Mouse (Mus musculus) CD4-positive, CD25-positive, alpha-beta regulatory T cell, adult 4 months (primary cell): Measurements from ENCODE around the gene Lmf1. TPM values are rescaled to one million over a fixed set of nuclear protein-coding genes. Genes with fewer than 3 reads are reported as not detected.

Experiments used
- ATAC-seq: one replicate; pipeline ENCODE4 v1.8.0; 2017
- polyA plus RNA-seq, 2 experiments: library from polyadenylated mRNA; unstranded; fragments of 100-300 nt; shearing (Covaris generic); gene quantifications; one replicate each; pipeline ENCODE4 v1.2.1; 2017

The Lmf1 gene
- polyA plus RNA-seq, 2 experiments from 2014 or later: 22.0 to 26.0 TPM

GRCm38 (mm10) chr17:25568880-25569279 is 10.0 kb upstream of the Lmf1 start:
- ATAC-seq: no peak

- peak; percentile 41 for ATAC-seq
Observed at GRCm38 (mm10) chr17:25569833-25570647, 8.8 kb upstream of the Lmf1 start.

- peak; percentile 77 for ATAC-seq
Observed at GRCm38 (mm10) chr17:25570648-25571452, 8.0 kb upstream of the Lmf1 start, which contains the start of gene Sox8. Gene Sox8 (minus strand): TSS chr17:25570686.

- no peak for ATAC-seq
Observed at GRCm38 (mm10) chr17:25571453-25571820, 7.4 kb upstream of the Lmf1 start.

- no peak for ATAC-seq
Observed at GRCm38 (mm10) chr17:25575208-25575971, 3.5 kb upstream of the Lmf1 start.

GRCm38 (mm10) chr17:25576034-25576433 is 2.9 kb upstream of the Lmf1 start:
- ATAC-seq: no peak

GRCm38 (mm10) chr17:25577263-25577662 is 1.6 kb upstream of the Lmf1 start:
- ATAC-seq: no peak

- ATAC-seq: no peak
Observed at GRCm38 (mm10) chr17:25577702-25578101, 1.2 kb upstream of the Lmf1 start.

GRCm38 (mm10) chr17:25579332-25580047 is 605 bp downstream of the Lmf1 start:
- ATAC-seq: peak; percentile 29

GRCm38 (mm10) chr17:25582076-25582475 is 3.2 kb downstream of the Lmf1 start:
- ATAC-seq: no peak

- no peak for ATAC-seq
Observed at GRCm38 (mm10) chr17:25583099-25583498, 4.2 kb downstream of the Lmf1 start.

- no peak for ATAC-seq
Observed at GRCm38 (mm10) chr17:25583858-25584257, 5.0 kb downstream of the Lmf1 start.

GRCm38 (mm10) chr17:25584646-25585045 is 5.8 kb downstream of the Lmf1 start:
- no peak for ATAC-seq

- ATAC-seq: no peak
Observed at GRCm38 (mm10) chr17:25590068-25590467, 11.2 kb downstream of the Lmf1 start.

- ATAC-seq: no peak
Observed at GRCm38 (mm10) chr17:25590985-25591384, 12.1 kb downstream of the Lmf1 start.

GRCm38 (mm10) chr17:25592336-25592735 is 13.5 kb downstream of the Lmf1 start:
- no peak for ATAC-seq

- ATAC-seq: no peak
Observed at GRCm38 (mm10) chr17:25593411-25594261, 14.8 kb downstream of the Lmf1 start.

- no peak for ATAC-seq
Observed at GRCm38 (mm10) chr17:25595495-25595894, 16.6 kb downstream of the Lmf1 start.

GRCm38 (mm10) chr17:25597537-25597936 is 18.7 kb downstream of the Lmf1 start:
- ATAC-seq: no peak

- ATAC-seq: no peak
Observed at GRCm38 (mm10) chr17:25602366-25602765, 23.5 kb downstream of the Lmf1 start.

- no peak for ATAC-seq
Observed at GRCm38 (mm10) chr17:25604234-25604633, 25.3 kb downstream of the Lmf1 start.
